Mouse (Mus musculus): ENCODE results near the gene Ephx3.
"Not testable (repeated sequence)": the region's sequence is repeated elsewhere in the genome, so short reads cannot be mapped to it uniquely, and the experiment has no call there.

Ephx3 gene

DNA sequence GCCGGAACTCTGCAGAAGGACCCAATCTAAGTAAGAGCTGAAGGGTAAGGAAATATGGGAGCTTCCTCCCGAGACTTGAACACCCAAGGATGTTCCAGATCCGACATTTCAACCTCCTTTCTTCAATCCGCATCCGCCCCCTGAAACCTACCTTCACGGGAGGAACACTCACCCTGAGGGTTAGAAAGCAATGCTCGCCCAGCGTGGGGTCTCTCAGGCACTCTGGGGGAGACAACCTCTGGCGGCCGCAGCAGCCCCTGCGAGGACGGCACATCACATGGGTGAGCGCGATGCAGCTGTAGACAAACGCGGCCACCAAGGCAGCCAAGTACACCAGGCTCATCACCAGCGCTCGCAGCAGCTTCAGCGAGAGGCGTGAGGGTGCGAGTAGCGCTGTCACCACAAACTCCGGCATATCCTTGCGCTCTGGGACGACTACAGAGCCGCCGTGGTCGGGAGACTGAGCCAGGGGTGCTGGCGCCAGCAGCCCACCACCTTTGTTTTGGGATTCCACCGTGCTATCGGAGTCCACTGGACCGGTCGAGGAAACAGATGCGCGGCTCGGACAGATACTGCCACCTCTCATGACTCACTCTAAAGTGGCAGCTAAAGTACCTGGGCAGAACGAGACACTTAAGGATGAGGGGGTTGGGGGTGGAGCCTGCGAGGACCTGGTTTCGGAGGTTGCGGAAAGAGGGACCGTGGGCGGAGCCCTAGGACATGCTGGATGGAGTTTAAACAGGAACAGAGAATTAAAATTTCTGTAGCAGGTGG lies at the start of gene Ephx3:
TSS of gene Ephx3 (minus strand) at position 687 of the 774 bp plus-strand sequence.
- DNase-seq (ENCODE audit: low read depth, low spot score) = peak; percentile 44

DNA sequence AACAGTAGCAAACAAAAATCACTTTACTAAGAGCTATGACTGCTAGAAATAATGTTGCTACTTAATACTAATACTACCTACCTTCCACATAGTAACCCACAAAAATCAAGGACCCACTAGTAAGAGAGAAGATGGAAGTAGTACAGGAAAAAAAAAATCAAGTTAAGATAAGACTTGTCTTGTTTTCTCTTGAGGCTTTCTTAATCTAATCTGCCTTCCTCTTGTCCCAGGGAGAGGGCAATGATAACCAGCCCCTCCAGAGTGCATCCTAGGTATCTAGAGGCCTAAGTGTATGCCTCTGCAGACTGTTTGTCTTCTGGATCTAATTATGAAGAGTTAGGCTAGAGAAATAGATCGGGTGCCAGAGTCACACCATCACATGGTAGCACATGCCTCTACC lies 49.2 kb upstream of the Ephx3 start:
- no peak for DNase-seq (ENCODE audit: low read depth, low spot score)

DNA sequence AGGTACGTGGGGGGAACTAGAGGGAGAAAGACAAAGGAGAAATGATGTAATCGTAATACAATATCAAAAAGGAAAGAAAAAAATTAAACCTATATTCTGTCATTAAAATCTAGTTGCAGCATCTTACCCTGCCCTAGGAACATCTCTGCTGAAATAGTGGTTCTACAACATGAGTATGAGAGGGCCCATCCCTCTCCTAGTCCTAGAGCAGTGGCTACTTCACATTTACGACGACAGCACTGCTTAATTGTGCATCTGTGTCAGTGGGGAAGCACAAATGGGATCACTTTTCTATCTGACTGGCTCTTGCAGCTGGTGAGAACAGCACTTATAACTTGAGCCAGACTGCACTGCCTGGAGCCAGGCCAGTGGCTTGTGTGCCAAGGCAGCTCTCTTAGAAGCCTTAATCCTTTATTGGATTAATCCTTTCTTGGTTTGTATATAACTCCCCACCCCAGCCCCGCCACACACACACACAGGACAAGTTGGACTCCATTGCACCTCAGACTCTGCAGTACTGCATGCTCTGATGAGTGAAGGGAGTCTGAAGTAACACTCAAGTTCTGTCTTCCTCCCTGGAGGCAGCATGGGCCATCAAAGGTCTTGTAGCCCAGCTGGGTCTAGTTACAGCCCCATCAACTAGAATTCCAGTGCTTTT lies 46.3 kb upstream of the Ephx3 start:
- DNase-seq (ENCODE audit: low read depth, low spot score) = no peak

DNA sequence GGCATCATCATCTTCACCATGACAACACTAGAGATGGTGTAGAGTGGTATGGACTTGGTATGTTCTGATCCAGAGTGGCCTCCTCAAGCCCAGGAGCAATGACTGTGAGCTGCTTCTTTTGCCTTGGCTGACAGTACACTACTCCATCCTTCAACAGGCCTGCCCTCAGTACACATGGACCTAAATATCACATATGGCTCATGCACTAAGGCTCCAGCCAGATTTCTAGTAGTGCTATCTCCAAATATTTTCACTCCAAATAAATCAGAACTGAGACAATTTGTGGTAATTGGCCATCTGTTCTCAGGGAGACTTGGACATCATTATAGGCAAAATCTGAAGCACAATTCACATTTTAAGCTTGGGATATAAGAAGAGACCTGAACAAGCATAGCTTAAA lies 43.8 kb upstream of the Ephx3 start:
- no peak for DNase-seq (ENCODE audit: low read depth, low spot score)

DNA sequence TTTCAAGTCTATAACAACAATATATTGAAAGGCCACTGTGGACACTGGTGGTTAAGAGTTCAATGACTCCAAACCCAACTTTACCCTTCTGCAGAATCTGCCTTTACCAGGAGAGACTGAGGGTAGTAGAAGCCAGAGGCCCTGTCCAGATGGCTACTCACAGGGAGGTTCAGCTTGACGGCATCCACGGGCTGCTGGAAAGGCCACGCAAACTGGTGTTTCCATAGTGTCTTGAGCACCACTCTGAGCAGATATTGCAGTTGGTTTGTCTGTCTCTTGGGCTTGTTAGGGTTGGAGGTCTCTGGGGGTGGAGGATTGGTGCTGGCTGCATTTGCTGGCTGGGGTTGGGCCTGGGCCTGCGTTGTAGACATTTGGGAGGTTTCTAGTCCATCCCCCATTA lies 39.9 kb upstream of the Ephx3 start:
- DNase-seq (ENCODE audit: low read depth, low spot score) = no peak

DNA sequence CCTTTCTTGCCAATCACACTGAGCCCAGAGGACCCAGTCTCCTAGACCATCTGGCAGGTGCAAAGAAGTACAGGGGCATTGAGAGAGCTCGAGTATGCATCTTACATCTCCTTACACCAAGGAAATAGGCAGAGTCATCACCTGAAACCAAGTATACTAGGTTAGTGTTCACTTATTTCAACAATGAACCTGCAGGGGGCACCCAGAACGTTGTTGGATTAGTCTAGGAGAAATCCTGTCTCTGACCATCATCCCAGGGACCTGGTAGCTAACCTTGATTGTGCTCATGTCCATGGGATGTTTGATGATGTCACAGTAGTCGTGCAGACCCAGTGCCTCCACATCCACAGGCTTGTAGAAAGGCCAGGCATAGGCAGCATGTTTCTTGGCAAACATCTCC lies 31.5 kb upstream of the Ephx3 start:
- no peak for DNase-seq (ENCODE audit: low read depth, low spot score)

DNA sequence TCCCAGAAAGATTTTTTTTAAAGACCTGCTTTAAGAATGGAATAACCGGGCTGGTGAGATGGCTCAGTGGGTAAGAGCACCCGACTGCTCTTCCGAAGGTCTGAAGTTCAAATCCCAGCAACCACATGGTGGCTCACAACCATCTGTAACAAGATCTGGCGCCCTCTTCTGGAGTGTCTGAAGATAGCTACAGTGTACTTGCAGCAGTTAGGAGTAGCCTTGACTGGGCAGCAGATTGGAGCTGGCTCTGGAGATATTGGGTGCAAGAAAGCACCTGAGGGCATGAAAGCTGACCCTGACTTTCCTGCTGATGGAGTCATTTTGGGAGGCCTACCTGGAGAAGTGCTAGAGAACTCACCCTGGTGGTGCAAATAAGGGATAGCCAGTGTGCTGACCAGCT lies 26.2 kb upstream of the Ephx3 start:
- DNase-seq (ENCODE audit: low read depth, low spot score) = peak; percentile 26

DNA sequence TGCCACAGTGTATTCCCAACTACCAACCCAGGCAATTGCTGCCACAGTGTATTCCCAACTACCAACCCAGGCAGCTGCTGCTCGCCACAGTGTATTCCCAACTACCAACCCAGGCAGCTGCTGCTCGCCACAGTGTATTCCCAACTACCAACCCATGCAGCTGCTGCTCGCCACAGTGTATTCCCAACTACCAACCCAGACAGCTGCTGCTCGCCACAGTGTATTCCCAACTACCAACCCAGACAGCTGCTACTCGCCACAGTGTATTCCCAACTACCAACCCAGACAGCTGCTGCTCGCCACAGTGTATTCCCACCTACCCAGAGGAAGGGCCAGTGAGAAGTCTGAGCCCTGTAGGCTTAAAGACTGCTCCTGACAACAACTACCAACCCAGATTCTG lies 22.2 kb upstream of the Ephx3 start:
- DNase-seq (ENCODE audit: low read depth, low spot score) = not testable (repeated sequence)

DNA sequence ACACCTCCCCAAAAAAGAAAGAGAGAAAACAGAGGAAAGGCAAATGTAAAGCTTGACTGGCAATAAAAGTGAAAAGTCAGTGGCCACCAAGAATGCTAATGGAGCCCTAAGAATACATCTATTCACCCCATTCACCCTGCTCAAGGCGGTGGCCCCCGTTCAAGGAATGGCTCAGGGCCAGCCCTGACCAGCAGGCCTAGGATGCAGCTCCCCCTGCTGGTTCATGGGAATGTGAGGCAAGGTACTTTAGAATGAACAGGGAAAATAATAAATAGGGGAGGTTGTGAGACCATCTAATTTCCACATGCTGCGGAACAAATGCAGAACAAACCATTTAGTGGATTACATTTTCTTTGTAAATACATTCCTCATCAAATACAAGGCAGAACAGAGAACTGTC lies 20.4 kb upstream of the Ephx3 start:
- DNase-seq (ENCODE audit: low read depth, low spot score) = peak; percentile 59

DNA sequence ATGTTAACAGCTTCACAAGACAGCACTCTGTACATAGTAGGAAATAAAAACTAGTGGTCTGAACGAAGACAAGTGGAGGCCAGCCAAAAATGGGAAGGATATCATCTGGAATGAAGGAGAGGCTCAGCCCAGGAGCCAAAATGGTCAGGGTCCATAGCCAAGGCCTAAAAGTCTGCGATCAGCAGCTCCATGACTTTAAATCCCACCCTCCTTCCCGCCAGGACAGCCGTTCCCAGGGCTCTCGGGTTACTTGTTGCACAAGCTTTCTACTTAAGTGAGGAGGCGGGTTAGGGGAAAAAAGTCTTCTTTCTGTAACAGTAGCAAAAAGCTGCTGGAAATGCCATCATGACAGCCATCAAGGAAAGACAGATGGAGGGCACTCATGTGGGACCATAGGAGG lies 19.8 kb upstream of the Ephx3 start:
- no peak for DNase-seq (ENCODE audit: low read depth, low spot score)

DNA sequence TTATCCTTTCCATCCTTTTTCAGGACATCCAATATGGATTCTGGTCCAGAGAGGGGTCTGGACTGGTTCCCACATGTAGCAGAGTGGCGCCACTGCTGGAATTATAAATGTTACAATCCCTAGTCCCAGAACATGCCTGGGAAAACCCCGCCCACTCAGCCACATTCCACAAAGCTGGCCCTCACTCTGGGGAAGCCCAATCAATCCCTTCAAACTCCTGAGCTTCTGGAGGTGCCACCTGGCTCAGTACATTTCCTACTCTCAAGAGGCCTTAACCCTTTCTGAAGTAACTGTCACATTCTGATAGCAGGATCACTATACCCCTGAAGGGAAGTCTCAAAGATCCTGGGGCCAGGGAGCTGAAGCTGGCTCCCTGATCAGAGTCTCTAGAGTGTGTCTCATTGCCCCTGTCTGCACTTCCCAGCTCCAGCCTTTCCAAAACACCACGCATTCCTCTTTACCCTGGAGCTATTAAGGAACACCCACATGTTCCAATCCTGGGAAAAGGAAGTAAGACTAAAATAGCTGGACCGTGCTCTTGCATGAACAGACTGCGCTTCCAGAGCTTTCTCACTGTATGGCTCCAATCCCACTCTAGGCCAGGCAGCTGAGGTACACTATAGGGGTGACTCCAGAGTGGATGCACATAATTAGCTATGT lies 18.4 kb upstream of the Ephx3 start:
- DNase-seq (ENCODE audit: low read depth, low spot score) = no peak

DNA sequence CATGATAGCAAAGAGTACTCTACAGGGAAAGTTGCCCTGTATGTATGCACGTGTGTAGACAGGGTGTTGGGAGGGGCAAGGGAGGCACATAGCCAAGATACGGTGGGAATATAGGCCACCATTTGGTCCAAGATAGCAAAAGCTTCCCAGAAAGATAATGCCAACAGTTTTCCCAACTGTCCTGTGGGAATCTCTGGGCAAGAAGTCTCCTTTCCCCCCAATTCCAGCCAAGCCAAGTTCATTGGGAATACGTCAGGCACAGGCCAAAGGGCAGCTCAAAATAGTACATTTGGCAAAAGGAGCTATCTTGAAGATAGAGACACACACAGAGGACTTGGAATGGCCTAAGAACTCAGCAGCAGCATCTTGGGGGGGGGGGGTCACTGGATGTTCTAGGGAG lies 16.0 kb upstream of the Ephx3 start:
- DNase-seq (ENCODE audit: low read depth, low spot score) = no peak

DNA sequence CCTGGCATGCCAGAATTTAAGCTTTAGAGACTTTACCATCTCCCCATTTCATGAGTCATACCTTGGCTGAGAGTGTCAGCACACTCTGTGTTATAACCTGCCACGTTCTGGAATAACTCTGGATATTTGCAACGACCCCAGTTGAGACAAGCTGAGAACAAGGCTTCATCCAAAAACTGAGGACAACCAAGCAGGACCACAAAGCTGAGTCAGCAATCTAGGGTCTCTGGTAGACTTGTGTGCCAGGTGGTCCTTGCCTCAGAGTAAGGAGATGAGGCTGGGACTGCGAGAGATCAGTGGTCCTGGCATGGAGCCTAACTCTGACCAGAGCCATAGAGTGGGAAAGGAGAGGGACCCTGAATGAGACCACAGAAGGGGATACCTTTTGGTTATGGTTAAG lies 13.6 kb upstream of the Ephx3 start:
- no peak for DNase-seq (ENCODE audit: low read depth, low spot score)

DNA sequence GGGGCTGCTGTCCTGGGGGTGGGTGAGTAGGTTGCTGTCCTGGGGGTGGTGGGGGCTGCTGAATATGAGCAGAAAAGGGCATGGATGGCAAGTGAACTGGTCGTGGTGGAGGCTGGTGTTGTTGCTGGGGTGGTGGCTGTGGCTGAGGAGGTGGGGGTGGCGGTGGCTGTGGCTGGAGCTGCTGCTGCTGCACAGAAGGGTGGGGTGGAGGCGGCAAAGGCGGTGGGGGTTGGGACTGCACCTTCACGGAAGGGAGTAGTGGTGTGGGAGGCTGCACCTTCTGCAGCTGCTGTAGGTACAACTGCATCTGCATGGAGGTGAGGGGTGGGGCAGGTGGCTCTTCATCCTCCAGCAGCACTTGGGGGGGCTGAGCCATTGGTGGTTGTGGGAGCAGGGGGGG lies 11.7 kb upstream of the Ephx3 start:
- peak; percentile 54 for DNase-seq (ENCODE audit: low read depth, low spot score)

DNA sequence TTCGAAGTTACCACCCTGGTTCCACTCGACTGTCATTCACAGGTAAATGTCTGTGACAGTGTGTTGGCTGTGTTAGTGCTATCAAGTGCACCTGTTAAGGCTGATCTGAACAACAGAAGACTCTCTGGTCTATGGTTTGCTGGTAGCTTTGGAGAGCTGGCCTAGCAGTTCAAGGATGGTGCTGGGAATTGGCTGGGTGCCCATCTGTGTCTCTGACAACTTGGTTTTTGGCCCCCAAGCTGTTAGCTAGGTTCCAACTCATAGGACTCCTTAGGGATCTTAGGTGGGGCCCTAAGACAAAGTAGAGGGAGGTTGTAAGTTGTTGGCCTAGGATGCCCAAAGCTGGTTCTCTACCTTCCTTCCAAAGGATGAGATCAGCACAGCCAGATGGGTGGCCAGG lies 10.4 kb upstream of the Ephx3 start:
- no peak for DNase-seq (ENCODE audit: low read depth, low spot score)

DNA sequence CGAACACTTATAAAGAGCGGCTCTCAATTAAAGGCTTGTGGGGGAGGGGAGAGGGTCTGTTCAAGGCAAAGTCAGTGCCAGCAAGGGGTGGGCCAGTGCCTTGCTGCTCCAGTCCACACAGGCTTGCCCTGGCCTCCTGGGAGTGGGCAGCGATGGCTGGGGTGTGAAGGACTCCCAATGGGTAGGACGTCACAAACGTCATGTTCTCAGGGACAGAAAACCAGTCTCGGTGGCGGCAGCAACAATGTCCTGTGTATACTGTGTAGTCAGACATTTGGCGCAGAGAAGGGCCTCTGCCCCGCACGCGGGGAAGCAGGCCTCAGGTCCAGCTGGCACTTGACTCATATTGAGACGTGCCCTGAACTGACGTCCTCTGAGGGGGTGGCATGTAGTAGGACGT lies 7.8 kb upstream of the Ephx3 start:
- no peak for DNase-seq (ENCODE audit: low read depth, low spot score)

DNA sequence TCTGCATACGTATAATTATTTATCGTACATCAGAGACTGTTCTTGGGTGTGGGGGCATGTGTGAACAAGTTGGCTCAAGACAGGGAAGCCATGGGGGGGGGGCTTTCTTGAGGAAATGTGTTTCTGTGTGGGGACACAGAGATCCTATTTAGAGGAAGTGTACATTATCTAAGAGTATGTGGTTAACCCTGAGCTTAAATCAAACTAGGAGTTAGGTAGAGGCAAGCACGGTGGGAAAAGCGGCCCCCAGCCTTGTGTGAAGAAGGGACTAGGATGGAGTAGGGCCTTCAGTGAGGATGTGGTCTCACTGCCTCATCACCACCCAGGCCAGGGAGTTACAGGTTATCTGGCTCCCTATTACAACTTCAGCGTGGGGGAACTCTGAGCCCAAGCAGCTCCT lies 6.4 kb upstream of the Ephx3 start:
- no peak for DNase-seq (ENCODE audit: low read depth, low spot score)

DNA sequence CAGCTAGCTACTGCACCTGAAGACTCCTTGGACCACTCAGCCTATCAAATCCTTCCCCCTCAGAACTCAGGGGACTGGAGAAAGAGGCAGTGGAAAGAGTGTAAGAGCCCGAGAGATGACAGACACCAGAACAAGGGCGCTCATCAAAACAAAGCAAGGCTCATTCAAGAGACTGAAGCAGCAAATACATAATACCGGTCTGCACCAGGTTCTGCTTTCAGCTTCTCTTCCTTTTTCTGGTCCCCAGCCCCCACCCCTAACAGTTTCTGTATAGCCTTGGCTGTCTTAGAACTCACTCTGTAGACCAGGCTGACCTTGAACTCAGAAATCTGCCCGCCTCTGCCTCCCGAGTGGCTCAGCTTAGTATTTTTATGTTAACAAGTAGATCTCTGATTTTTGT lies 3.7 kb upstream of the Ephx3 start:
- DNase-seq (ENCODE audit: low read depth, low spot score) = no peak

DNA sequence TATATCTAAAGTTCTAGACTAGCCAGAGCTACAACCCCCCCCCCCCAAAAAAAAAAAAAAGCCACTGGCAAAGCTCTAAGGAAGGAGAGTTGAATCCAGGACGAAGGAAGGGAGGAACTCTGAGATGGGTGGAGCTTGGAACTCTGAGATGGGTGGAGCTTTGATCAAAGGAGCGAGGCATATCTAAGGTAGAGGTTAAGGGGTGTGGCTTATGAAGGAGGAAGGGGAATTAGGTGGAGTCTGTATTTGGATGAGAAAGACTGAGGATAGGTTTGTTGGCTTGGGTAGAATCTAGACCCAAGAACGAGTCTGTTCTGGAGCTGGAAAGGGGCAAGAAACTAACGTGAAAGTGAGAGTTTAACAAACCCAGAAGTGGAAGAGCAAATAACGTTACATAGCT lies 501 bp upstream of the Ephx3 start:
- peak; percentile 40 for DNase-seq (ENCODE audit: low read depth, low spot score)

DNA sequence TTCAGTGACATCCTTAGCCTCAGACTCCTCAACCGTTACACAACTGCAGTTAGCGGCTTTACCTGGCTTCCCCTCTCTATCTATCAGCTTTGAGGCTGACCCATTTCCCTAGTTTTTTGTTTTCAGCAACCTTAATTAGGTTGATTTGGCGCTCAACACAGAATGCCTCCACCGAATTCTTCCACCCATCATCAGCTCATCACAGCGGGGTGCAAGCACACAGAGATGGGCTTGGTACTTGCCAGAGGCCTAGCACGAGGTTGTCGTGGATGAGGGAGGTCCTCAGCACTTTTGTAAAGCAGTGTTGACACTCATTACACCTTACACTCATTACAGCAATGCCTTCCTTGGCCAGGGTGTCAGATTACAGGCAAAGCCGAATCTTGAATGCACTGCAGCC lies 6.3 kb downstream of the Ephx3 start:
- DNase-seq (ENCODE audit: low read depth, low spot score) = no peak

DNA sequence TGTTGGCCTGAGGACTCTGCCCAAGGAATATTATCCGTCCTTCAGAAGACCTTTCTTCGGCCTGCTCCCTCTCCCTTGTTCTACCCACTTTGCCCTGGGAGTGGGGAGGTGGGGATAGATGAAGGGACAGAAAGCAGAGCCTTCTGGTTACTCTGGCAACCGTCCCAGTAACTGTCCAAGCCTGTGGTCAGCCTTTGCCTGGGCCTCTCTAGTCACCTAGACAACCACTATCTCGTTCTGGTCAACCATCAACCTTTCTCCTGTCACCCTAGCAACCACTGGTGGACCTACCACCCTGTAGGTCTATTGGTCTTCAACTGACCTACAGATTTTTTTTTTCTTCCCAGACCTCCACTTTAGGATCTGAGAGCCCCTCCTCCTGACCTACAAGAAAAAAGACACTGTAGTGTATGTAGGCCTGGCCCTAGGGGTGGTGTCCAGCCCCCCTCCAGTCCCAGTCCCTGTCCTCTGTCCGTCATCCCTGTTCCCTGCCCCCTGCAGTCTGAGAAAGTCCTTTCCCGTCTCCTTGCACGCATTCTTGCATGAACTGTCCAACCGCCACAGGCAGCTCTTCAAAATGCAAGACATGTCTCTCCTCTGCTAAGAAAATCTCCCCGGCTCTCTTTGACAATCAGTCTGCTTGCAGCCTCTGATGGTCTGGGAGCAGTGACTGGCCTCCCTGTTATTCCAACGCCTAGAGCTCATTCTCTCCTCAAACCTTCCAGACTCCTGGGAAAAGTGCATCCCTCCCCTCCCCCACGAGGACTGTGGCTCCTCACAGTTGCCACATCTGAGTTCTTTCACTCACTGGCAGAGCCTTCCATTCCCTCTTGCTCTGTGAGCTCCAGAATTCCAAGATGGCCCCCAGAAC lies 9.5 kb downstream of the Ephx3 start:
- DNase-seq (ENCODE audit: low read depth, low spot score) = no peak

DNA sequence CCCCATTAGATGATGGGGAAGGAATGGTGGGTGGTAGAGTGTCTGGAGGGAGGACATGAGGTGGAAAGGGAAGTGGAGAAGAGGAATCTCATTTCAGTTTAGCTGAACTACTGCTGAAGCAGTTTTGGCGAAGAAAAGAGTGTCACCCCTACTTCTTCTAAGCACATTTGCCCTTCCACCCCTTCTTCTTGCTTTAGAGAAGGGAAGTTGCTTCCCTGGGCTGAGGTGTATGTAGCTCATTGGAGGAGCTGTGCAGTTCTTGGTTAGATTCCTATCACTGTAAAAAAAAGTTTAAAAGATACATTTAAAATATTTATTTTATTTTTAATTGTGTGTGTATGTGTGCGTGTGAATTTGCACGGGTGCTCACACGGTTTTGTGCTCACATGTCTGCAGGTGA lies 12.4 kb downstream of the Ephx3 start:
- DNase-seq (ENCODE audit: low read depth, low spot score) = no peak
